Mouse (Mus musculus) embryonic fibroblast, embryonic 13.5 days (primary cell): ENCODE data around the gene Cacna1d.

Source experiments
- CTCF ChIP-seq: IDR thresholded peaks from 2 replicates; pipeline ENCODE4 v1.5.1; 2011; ENCODE audit warnings: mild to moderate bottlenecking, control low read depth, low read length, moderate library complexity, borderline replicate concordance; ENCODE audit not compliant: insufficient read depth
- POLR2A ChIP-seq: IDR thresholded peaks from 2 replicates; pipeline ENCODE4 v1.6.1; 2011; ENCODE audit warnings: low read depth, mild to moderate bottlenecking, control low read depth, low read length, moderate library complexity

DNA sequence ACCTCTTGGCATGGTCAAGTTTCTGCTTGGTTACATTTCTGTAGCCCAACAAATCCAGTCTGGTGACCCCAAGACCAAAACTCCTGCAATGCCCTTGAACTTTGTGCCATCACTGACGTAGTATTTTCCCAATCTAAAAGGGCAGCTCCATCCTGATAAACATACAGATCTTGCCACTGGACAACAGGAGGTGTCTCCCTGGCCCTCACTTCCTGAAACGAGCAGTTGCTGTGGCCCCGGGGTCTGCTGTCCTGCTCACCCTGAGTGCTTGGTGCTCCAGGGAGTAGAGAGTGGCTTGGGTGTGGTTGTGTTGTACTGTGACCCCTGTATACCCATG, 491.8 kb downstream of the Cacna1d start:
- no peak for TF ChIP-seq CTCF
- no peak for TF ChIP-seq POLR2A
